Mouse (Mus musculus) ES-E14 (cell line): ENCODE results near the gene Lsm12. TPM values are rescaled to one million over a fixed set of nuclear protein-coding genes. Genes with fewer than 3 reads are reported as not detected.

ENCODE experiments used
- DNase-seq: peaks from one replicate; pipeline ENCODE4 v3.0.0-alpha.2; 2013; ENCODE audit warnings: low read depth, low spot score
- H3K27ac ChIP-seq: 2 replicates; pipeline ENCODE4 v1.5.1; 2012; ENCODE audit warnings: low read depth, mild to moderate bottlenecking, low read length, moderate library complexity, mixed read lengths; ENCODE audit not compliant: poor library complexity, insufficient read depth, severe bottlenecking
- H3K36me3 ChIP-seq: 2 replicates; pipeline ENCODE4 v1.6.1; 2012; ENCODE audit warnings: mild to moderate bottlenecking, low read length, moderate library complexity, mixed read lengths; ENCODE audit not compliant: control insufficient read depth, poor library complexity, insufficient read depth, severe bottlenecking
- H3K4me1 ChIP-seq, 2 experiments: fragments of 150-350 bp in 1 of 2; sonication (generic) in 1 of 2; 2 replicates each; pipeline ENCODE4 v1.6.1; 2012; ENCODE audit warnings: low read length in 2 of 2, mild to moderate bottlenecking in 1 of 2, mixed read lengths in 1 of 2; ENCODE audit not compliant: control insufficient read depth in 2 of 2, insufficient read depth in 2 of 2, poor library complexity in 1 of 2
- H3K4me3 ChIP-seq, 2 experiments: fragments of 150-350 bp in 1 of 2; sonication (generic) in 1 of 2; 2 replicates each; pipeline ENCODE4 v1.5.1; 2012; ENCODE audit warnings: low read length in 2 of 2, low read depth in 1 of 2, mild to moderate bottlenecking in 1 of 2, mixed read lengths in 1 of 2; ENCODE audit not compliant: insufficient read depth in 1 of 2, poor library complexity in 1 of 2, severe bottlenecking in 1 of 2
- H3K9ac ChIP-seq: 2 replicates; pipeline ENCODE4 v1.6.1; 2012; ENCODE audit warnings: low read depth, mild to moderate bottlenecking, low read length, mixed read lengths; ENCODE audit not compliant: poor library complexity, insufficient read depth, severe bottlenecking
- H3K9me3 ChIP-seq: fragments of 150-350 bp; sonication (generic); 2 replicates; pipeline ENCODE4 v1.6.1; 2012; ENCODE audit warnings: low read depth, mild to moderate bottlenecking, low read length; ENCODE audit not compliant: control insufficient read depth, insufficient read depth
- CHD2 ChIP-seq: IDR thresholded peaks from 2 replicates; pipeline ENCODE4 v1.6.1; 2014; ENCODE audit warnings: mild to moderate bottlenecking, low read depth, low read length, inconsistent platforms
- HCFC1 ChIP-seq: IDR thresholded peaks from 2 replicates; pipeline ENCODE4 v1.6.1; 2012; ENCODE audit warnings: low read length, inconsistent platforms, borderline replicate concordance; ENCODE audit not compliant: insufficient read depth
- MAFK ChIP-seq: IDR thresholded peaks from 2 replicates; pipeline ENCODE4 v1.6.1; 2014; ENCODE audit warnings: mild to moderate bottlenecking, low read depth, low read length, inconsistent platforms; ENCODE audit not compliant: insufficient read depth
- ZC3H11A ChIP-seq: IDR thresholded peaks from 2 replicates; pipeline ENCODE4 v1.6.1; 2012; ENCODE audit warnings: low read depth, mild to moderate bottlenecking, inconsistent platforms, low read length, borderline replicate concordance
- ZNF384 ChIP-seq: IDR thresholded peaks from 2 replicates; pipeline ENCODE4 v1.6.1; 2012; ENCODE audit warnings: low read depth, low read length, inconsistent platforms
- in situ Hi-C, 2 experiments: fragments of 600-800 bp; cut with MboI; formaldehyde crosslinking; loops; one replicate each; pipeline ENCODE4 v1.15.1; 2025; ENCODE audit warnings: low sequenced_read_pairs in 2 of 2, inconsistent platforms in 1 of 2; ENCODE audit not compliant: unreplicated experiment in 2 of 2
- total RNA-seq: library from RNA; depleted of rRNA; stranded (reverse); fragments of 300-350 nt; gene quantifications from 2 replicates; pipeline ENCODE4 v1.2.3, GENCODE M21; 2012

Gene Lsm12
- total RNA-seq, 1 experiment, result 49.1 TPM

GRCm38 (mm10) chr11:102215511-102215910 lies 30.4 kb upstream of the Lsm12 start:
- H3K4me1 ChIP-seq, result peaks cover 0 to 21% of the 10 kb centered on the region in 2 experiments; a peak in 3 of 4 replicates
- in situ Hi-C loops, result no loop called here
- no peak overlapping the region for H3K9ac ChIP-seq
- peaks cover 6% of the 10 kb centered on the region; the same call in 1 of the 2 replicates for H3K36me3 ChIP-seq
- no peaks in the 10 kb centered on the region for H3K9me3 ChIP-seq
- no peak for TF ChIP-seq ZC3H11A
- no peak for TF ChIP-seq HCFC1
- TF ChIP-seq ZNF384, result no peak
- no peak for TF ChIP-seq MAFK
- TF ChIP-seq CHD2, result no peak
- no peak overlapping the region for H3K4me3 ChIP-seq
- DNase-seq, result no peak
- no peak overlapping the region for H3K27ac ChIP-seq

GRCm38 (mm10) chr11:102214430-102215156 lies 29.5 kb upstream of the Lsm12 start:
- H3K9me3 ChIP-seq, result no peaks in the 10 kb centered on the region
- H3K4me3 ChIP-seq, result no peak overlapping the region
- H3K4me1 ChIP-seq, result peaks cover 0 to 21% of the 10 kb centered on the region in 2 experiments; a peak in 3 of 4 replicates
- no peak overlapping the region for H3K9ac ChIP-seq
- no peak for TF ChIP-seq ZNF384
- TF ChIP-seq HCFC1, result no peak
- no peak for TF ChIP-seq ZC3H11A
- no peak for TF ChIP-seq CHD2
- no peak for TF ChIP-seq MAFK
- no peak overlapping the region for H3K27ac ChIP-seq
- H3K36me3 ChIP-seq, result peaks cover 6% of the 10 kb centered on the region; the same call in 1 of the 2 replicates
- DNase-seq, result no peak
- in situ Hi-C loops, result no loop called here

GRCm38 (mm10) chr11:102211936-102212341 lies 26.8 kb upstream of the Lsm12 start:
- Histone ChIP-seq H3K9ac (no peak overlapping the region), H3K9me3 (no peaks in the 10 kb centered on the region), H3K4me1 (peaks cover 0 to 13% of the 10 kb centered on the region in 2 experiments; a peak in 3 of 4 replicates), H3K4me3 (no peak overlapping the region), H3K36me3 (no peaks in the 10 kb centered on the region; the same call in 1 of the 2 replicates), H3K27ac (no peak overlapping the region)
- TF ChIP-seq MAFK (no peak), CHD2 (no peak), ZNF384 (no peak), ZC3H11A (no peak), HCFC1 (no peak)
- no peak for DNase-seq
- in situ Hi-C loops, result no loop called here

- Histone ChIP-seq H3K27ac (no peak overlapping the region), H3K36me3 (no peaks in the 10 kb centered on the region; the same call in 1 of the 2 replicates), H3K9me3 (no peaks in the 10 kb centered on the region), H3K4me3 (no peak overlapping the region), H3K4me1 (peaks cover 0 to 9% of the 10 kb centered on the region in 2 experiments; a peak in 3 of 4 replicates), H3K9ac (no peak overlapping the region)
- TF ChIP-seq ZC3H11A, result no peak
- DNase-seq, result no peak
- in situ Hi-C loops, result no loop called here
Observed at GRCm38 (mm10) chr11:102211011-102211410, 25.9 kb upstream of the Lsm12 start.
